Mouse (Mus musculus) bone marrow macrophage, adult 2 months (primary cell): Measurements from ENCODE around the gene Ubap1.

Experiments
- CTCF ChIP-seq: IDR thresholded peaks from 2 replicates; pipeline ENCODE4 v1.5.1; 2012; ENCODE audit warnings: low read depth, mild to moderate bottlenecking, low read length, moderate library complexity
- POLR2A ChIP-seq: IDR thresholded peaks from 2 replicates; pipeline ENCODE4 v1.6.1; 2012; ENCODE audit warnings: mild to moderate bottlenecking, low read depth, low read length, borderline replicate concordance

GRCm38 (mm10) chr4:41407353-41407752 lies 58.6 kb downstream of the Ubap1 start:
- TF ChIP-seq CTCF: no peak
- no peak for TF ChIP-seq POLR2A
